Mouse (Mus musculus) kidney, embryonic 15.5 days (tissue): ENCODE results near the gene Plxdc2. TPM values are rescaled to one million over a fixed set of nuclear protein-coding genes. Genes with fewer than 3 reads are reported as not detected.

Experiments
- ATAC-seq: fragments of 200-750 bp; cut with Nextera tagmentation; replicated peaks from 2 replicates; pipeline ENCODE4 v1.8.0; 2017; ENCODE audit warnings: moderate TSS enrichment; ENCODE audit not compliant: low FRiP score
- H3K27ac ChIP-seq: fragments of 300-500 bp; sonication (generic); 2 replicates; pipeline ENCODE4 v1.5.1; 2015; ENCODE audit warnings: mild to moderate bottlenecking, inconsistent platforms
- H3K27me3 ChIP-seq: fragments of 300-500 bp; sonication (generic); 2 replicates; pipeline ENCODE4 v1.6.1; 2015; ENCODE audit warnings: inconsistent platforms
- H3K36me3 ChIP-seq: fragments of 300-500 bp; sonication (generic); 2 replicates; pipeline ENCODE4 v1.6.1; 2015; ENCODE audit warnings: inconsistent platforms
- H3K4me1 ChIP-seq: fragments of 300-500 bp; sonication (generic); 2 replicates; pipeline ENCODE4 v1.6.1; 2015; ENCODE audit warnings: inconsistent platforms
- H3K4me2 ChIP-seq: fragments of 300-500 bp; sonication (generic); 2 replicates; pipeline ENCODE4 v1.6.1; 2015; ENCODE audit warnings: moderate library complexity, mild to moderate bottlenecking, inconsistent platforms
- H3K4me3 ChIP-seq: fragments of 300-500 bp; sonication (generic); replicated peaks from 2 replicates; pipeline ENCODE4 v1.5.1; 2015; ENCODE audit warnings: mild to moderate bottlenecking, inconsistent platforms
- H3K9ac ChIP-seq: fragments of 300-500 bp; sonication (generic); 2 replicates; pipeline ENCODE4 v1.6.1; 2015; ENCODE audit warnings: mild to moderate bottlenecking, inconsistent platforms
- H3K9me3 ChIP-seq: fragments of 300-500 bp; sonication (generic); replicated peaks from 2 replicates; pipeline ENCODE4 v1.6.1; 2016; ENCODE audit warnings: inconsistent platforms
- WGBS: fragments of 180-500 bp; shearing (Covaris S2); methylation state at CpG from one replicate; pipeline ENCODE4 v1.1.7; 2015; ENCODE audit warnings: mixed read lengths; 5-methylcytosine and 5-hydroxymethylcytosine counted together
- polyA plus RNA-seq: library from polyadenylated mRNA; unstranded; fragments of >200 nt; fragmentation: Nextera tagmentation; extraction: Ambion mirVana; gene quantifications from 2 replicates; pipeline ENCODE4 v1.2.1, GENCODE M21; 2015

The Plxdc2 gene
- polyA plus RNA-seq, 1 experiment from 2014 or later, result 39.4 TPM

DNA sequence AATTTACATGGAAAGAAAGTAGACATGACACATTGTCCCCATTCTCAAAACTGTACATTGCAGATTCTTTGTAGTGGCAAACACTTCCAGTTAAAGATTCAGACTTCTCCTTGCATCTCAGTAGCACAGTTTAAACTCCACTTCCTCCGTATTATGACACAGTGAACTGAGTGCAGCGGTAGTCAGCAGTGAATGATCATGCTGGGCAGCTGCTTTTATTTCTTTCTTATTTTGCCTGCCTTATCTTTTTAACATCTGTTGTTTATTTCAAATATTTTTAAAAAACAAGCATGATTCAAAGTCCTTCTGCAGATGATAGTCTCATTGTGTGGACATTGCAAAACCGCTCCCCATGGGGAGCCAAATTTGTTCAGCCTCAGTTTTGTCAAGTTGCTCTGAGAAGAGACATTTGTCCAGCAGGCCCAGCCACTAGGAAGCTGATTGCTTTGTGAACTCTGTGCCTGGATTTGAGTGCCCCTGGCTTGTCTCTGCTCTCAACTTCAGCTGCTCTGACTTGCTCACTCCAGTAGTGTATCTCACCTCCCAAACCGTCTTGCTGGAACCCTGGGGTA is 9.8 kb downstream of the Plxdc2 start:
- no peak overlapping the region for H3K27ac ChIP-seq
- H3K27me3 ChIP-seq, result no peaks in the 10 kb centered on the region
- H3K9ac ChIP-seq, result no peak overlapping the region
- 0 out of 2 replicates have a peak, but pooled peaks cover 5% of the 10 kb centered on the region for H3K4me1 ChIP-seq
- H3K9me3 ChIP-seq, result no peaks in the 10 kb centered on the region
- no peak for ATAC-seq
- no peak overlapping the region for H3K4me3 ChIP-seq
- H3K4me2 ChIP-seq, result no peak overlapping the region
- H3K36me3 ChIP-seq, result no peaks in the 10 kb centered on the region
- WGBS, result 60% methylated on average over 4 of the region's 4 CpGs

DNA sequence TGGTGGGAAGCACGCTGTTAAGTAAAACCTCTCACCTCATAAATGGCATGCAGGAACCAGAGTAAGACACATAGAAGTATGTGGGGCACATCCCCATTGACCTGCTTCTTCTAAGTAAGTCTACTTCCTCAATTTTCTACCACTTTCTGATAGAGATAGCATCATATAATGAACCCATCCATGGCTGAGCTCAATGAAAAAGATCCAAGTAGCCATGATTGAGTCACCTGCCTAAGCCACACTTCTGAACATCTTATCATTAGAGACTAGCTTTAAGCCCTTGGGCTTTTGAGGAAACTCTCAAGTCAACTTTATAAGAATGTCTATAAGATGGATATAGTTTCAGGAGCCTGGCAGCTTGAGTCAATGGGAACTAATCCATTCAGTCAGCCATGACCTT is 14.3 kb downstream of the Plxdc2 start:
- no peak for ATAC-seq
- H3K36me3 ChIP-seq, result no peaks in the 10 kb centered on the region
- H3K27me3 ChIP-seq, result no peaks in the 10 kb centered on the region
- no peak overlapping the region for H3K9ac ChIP-seq
- H3K4me3 ChIP-seq, result no peak overlapping the region
- WGBS, result 92% methylated on average over 1 of the region's 1 CpGs
- H3K27ac ChIP-seq, result no peak overlapping the region
- H3K9me3 ChIP-seq, result no peaks in the 10 kb centered on the region
- H3K4me1 ChIP-seq, result 0 out of 2 replicates have a peak, but pooled peaks cover 5% of the 10 kb centered on the region
- no peak overlapping the region for H3K4me2 ChIP-seq

DNA sequence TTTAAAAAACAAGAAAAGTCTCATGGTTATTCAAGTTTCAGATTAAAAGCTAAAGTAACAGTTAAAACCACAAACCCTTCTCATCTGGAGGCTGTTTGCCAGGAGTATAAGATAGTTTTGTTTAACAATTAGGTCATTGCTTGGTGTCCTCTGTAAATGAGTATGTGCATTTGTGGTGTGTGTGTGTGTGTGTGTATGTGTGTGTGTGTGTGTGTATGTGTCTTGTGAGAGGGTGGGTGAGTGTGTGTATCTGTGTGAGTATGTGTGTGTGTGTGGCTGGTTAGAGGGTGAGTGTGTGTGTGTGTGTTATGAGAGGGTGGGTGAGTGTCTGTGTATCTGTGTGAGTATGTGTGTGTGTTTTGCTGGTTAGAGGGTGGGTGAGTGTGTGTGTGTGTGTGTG is 18.2 kb downstream of the Plxdc2 start:
- no peak overlapping the region for H3K4me3 ChIP-seq
- ATAC-seq, result no peak
- H3K36me3 ChIP-seq, result no peaks in the 10 kb centered on the region
- H3K9ac ChIP-seq, result no peak overlapping the region
- H3K27ac ChIP-seq, result no peak overlapping the region
- H3K9me3 ChIP-seq, result no peaks in the 10 kb centered on the region
- no peaks in the 10 kb centered on the region for H3K27me3 ChIP-seq
- H3K4me2 ChIP-seq, result no peak overlapping the region
- no peaks in the 10 kb centered on the region for H3K4me1 ChIP-seq

DNA sequence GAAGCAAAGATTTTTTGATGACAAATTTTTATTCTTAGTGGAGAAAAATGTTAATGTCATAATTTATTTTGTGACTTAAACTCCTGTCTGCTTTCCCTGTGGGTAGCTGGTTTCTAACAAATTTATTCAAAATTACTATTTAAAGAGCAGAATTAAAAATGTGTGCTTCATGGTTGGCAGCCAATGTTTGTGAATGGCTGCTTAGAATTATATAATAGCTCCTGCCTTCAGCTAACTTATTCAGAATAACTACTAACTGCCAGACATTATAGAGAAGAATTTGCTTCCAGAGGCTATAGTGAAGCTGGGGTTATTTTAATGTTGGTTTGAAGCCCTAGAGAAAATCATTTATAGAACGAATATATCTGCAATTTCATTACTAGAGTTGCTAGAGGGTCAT is 30.1 kb downstream of the Plxdc2 start:
- no peaks in the 10 kb centered on the region for H3K9me3 ChIP-seq
- H3K27ac ChIP-seq, result no peak overlapping the region
- H3K4me3 ChIP-seq, result no peak overlapping the region
- ATAC-seq, result no peak
- no peaks in the 10 kb centered on the region for H3K36me3 ChIP-seq
- H3K27me3 ChIP-seq, result no peaks in the 10 kb centered on the region
- no peaks in the 10 kb centered on the region for H3K4me1 ChIP-seq
- 77% methylated on average over 1 of the region's 1 CpGs for WGBS
- no peak overlapping the region for H3K4me2 ChIP-seq
- no peak overlapping the region for H3K9ac ChIP-seq

DNA sequence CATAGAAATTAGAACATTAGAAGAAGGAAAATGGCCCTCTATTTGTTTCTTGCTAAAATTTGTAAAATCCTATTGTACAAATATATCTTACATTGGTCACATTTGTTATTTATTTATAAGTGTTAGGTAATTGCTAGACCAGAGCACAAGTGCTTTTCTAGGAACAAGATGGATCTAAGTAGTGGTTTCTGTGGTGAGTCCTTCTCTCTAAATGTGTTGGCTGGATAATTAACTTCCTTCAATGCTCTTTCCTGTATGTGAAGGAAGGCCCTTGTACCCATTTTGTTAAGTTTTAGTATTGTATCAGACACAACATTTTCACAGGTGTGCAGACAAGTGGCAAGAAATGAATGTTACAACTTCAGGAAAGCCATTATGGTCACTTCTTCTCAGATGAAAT is 30.6 kb downstream of the Plxdc2 start:
- Histone ChIP-seq H3K9me3 (no peaks in the 10 kb centered on the region), H3K4me1 (no peaks in the 10 kb centered on the region), H3K4me3 (no peak overlapping the region), H3K4me2 (no peak overlapping the region), H3K36me3 (no peaks in the 10 kb centered on the region), H3K27me3 (no peaks in the 10 kb centered on the region), H3K9ac (no peak overlapping the region), H3K27ac (no peak overlapping the region)
- ATAC-seq, result no peak

DNA sequence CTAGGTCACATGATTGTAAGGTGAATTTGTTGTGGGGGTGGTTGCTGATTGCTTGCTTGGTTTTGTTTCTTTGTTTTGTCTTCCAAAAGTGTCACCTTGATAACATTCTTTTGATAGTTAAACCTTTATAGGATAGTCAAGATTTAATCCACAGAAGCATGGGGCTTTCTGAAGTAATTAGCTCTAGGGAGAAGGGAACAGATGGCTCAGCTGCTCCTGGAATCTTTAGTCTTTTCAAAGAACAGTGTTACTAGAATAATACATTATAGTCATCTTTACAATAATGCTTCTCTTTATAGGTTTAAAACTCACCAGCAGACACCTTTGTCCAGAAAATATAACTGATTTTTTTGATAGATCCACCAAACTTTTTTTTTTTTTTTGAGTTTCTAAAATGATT is 31.7 kb downstream of the Plxdc2 start:
- Histone ChIP-seq H3K36me3 (no peaks in the 10 kb centered on the region), H3K4me3 (no peak overlapping the region), H3K27me3 (no peaks in the 10 kb centered on the region), H3K9me3 (no peaks in the 10 kb centered on the region), H3K27ac (no peak overlapping the region), H3K4me2 (no peak overlapping the region), H3K9ac (no peak overlapping the region), H3K4me1 (no peaks in the 10 kb centered on the region)
- ATAC-seq, result no peak

DNA sequence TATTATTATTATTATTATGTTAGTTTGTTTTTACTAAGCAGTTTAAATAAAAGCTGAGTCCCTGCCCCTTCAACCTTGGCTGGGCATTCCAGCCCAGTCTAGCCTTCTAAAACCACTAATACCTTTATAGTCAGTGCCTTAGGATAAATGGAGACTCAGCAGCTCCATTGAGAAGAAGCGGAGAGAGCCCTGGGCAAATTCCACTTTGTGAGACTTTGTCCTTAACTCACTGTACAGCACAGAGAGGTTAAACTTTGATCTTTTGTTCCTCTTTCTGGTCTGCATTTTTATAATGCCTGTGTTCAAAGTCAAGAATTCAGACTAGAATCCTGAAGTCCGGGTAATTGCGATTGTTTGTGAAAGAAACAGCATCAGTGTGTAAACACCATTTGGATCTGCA is 41.4 kb downstream of the Plxdc2 start:
- no peaks in the 10 kb centered on the region for H3K9me3 ChIP-seq
- ATAC-seq, result peak; percentile 62; the same call in 1 of the 2 replicates
- H3K4me3 ChIP-seq, result no peak overlapping the region
- no peak overlapping the region for H3K4me2 ChIP-seq
- WGBS, result 82% methylated on average over 3 of the region's 3 CpGs
- no peak overlapping the region for H3K9ac ChIP-seq
- H3K36me3 ChIP-seq, result no peaks in the 10 kb centered on the region
- no peaks in the 10 kb centered on the region for H3K27me3 ChIP-seq
- H3K27ac ChIP-seq, result no peak overlapping the region
- no peaks in the 10 kb centered on the region for H3K4me1 ChIP-seq

DNA sequence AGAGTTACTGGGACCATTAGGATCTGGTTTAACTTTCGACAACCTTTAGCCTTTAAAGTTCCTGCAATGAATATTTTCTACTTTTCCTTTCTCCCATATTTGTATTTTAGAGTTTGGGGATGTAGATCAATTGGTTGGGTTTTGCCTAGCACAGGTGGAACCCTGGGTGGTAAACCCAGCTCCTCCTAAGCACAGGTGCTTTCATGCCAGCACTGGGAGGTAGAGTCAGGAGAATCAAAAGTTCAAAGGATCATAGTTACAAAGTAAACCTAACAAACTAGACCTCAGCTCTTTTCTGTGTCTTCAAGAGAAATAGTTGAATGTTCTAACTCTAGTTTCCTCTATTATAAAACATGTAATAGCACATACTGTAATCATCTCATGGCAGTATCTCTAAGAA is 41.9 kb downstream of the Plxdc2 start:
- Histone ChIP-seq H3K27me3 (no peaks in the 10 kb centered on the region), H3K9me3 (no peaks in the 10 kb centered on the region), H3K4me2 (no peak overlapping the region), H3K36me3 (no peaks in the 10 kb centered on the region), H3K4me1 (no peaks in the 10 kb centered on the region), H3K27ac (no peak overlapping the region), H3K9ac (no peak overlapping the region), H3K4me3 (no peak overlapping the region)
- ATAC-seq, result no peak
- 85% methylated on average over 1 of the region's 1 CpGs for WGBS

DNA sequence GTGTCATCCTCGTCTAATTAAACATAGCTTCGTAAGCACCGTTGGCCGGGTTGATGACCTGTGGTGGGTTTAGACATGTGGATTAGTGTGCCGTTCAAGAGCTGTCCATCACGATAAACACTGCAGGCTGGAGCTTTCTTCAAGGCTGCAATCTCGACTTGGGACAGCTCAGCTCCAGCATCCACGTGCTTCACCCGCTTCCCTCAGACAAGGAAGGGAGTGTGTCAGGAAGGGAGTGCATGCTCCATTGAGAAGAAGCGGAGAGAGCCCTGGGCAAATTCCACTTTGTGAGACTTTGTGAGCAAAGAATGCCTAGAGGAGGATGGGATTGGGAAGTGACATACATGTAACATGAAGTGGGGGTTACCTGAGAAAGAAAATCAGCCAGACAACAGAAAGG is 42.8 kb downstream of the Plxdc2 start:
- H3K4me1 ChIP-seq, result no peaks in the 10 kb centered on the region
- H3K9me3 ChIP-seq, result no peaks in the 10 kb centered on the region
- no peaks in the 10 kb centered on the region for H3K27me3 ChIP-seq
- no peak overlapping the region for H3K9ac ChIP-seq
- H3K27ac ChIP-seq, result no peak overlapping the region
- H3K4me2 ChIP-seq, result no peak overlapping the region
- H3K36me3 ChIP-seq, result no peaks in the 10 kb centered on the region
- ATAC-seq, result peak; percentile 33; the same call in 1 of the 2 replicates
- WGBS, result 64% methylated on average over 10 of the region's 10 CpGs
- no peak overlapping the region for H3K4me3 ChIP-seq

DNA sequence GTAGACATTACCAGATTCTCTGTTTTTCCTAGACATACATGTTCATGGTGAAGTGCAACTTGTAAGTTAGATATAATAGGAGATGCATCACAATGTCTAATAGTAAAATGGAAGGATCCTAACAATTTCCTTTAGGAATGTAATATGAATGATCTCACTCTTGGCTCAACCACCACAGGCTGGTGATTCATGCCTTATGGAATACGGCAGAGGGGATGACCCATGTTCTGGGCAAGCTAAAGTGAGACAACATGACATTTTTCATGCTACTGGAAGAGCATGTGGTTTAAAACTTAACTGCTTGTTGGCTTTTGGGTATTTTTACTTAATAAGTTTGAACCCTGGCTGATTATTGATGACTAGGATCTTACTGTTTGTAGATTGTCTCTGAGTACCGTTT is 50.4 kb downstream of the Plxdc2 start:
- Histone ChIP-seq H3K4me2 (no peak overlapping the region), H3K4me3 (no peak overlapping the region), H3K9me3 (no peaks in the 10 kb centered on the region), H3K27me3 (no peaks in the 10 kb centered on the region), H3K9ac (no peak overlapping the region), H3K36me3 (no peaks in the 10 kb centered on the region), H3K27ac (no peak overlapping the region), H3K4me1 (no peaks in the 10 kb centered on the region)
- 63% methylated on average over 2 of the region's 2 CpGs for WGBS
- no peak for ATAC-seq

DNA sequence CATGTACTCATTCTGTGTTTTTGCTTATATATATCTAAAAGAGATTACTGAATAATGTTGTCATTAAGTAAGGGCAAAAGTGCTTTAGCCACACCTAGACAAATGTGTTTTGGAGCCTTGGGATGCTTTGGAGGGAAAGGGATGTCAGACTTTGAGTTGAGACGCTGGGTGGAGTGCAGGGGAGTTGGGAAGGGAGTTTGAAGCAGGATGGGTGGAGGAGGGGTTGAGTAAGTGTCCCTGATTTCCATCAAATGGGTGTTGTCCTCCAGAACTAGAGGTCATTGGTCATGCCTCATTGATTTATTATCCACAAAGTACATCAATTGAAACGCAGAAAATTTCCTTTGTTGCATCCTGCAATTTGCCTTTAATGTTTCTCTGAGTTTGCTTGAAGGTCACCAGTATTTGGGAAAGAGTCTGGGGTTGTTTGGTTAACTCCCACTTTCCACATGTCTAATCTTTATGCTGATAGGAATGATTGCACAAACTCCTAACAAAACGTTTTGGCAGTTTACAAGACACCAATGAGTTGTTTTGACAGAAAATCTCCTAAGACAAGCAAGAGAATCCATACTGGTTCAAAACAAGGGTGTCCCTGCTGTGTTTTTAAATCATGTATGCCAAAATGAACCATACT is 58.4 kb downstream of the Plxdc2 start:
- H3K4me3 ChIP-seq, result no peak overlapping the region
- no peak for ATAC-seq
- H3K4me2 ChIP-seq, result no peak overlapping the region
- no peaks in the 10 kb centered on the region for H3K27me3 ChIP-seq
- 16% methylated on average over 3 of the region's 3 CpGs for WGBS
- H3K9me3 ChIP-seq, result no peaks in the 10 kb centered on the region
- 0 out of 2 replicates have a peak, but pooled peaks cover 3% of the 10 kb centered on the region for H3K4me1 ChIP-seq
- H3K9ac ChIP-seq, result no peak overlapping the region
- no peaks in the 10 kb centered on the region for H3K36me3 ChIP-seq
- H3K27ac ChIP-seq, result no peak overlapping the region

DNA sequence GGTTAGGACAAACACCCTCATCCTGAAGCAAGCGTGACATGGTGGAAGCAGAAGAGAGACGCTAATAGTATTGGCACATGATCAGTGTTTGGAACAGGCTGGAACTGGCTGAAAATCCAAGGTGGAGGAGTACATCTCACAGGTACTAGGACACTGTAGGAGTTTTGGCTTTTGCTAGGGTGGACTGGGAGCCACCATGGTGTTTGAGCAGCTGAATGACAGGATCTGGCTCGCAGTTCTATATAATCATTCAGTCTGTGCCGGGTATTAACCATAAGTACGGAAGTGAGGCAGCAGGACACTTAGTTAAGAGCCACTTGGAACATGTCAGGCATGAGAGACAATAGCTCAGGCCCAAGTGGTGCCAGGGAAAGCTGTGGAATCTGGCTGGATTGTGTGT is 82.9 kb downstream of the Plxdc2 start:
- WGBS, result 90% methylated on average over 5 of the region's 5 CpGs
- H3K27me3 ChIP-seq, result no peaks in the 10 kb centered on the region
- H3K4me1 ChIP-seq, result no peaks in the 10 kb centered on the region
- H3K27ac ChIP-seq, result no peak overlapping the region
- H3K4me2 ChIP-seq, result no peak overlapping the region
- no peaks in the 10 kb centered on the region for H3K36me3 ChIP-seq
- no peak overlapping the region for H3K4me3 ChIP-seq
- H3K9me3 ChIP-seq, result no peaks in the 10 kb centered on the region
- no peak overlapping the region for H3K9ac ChIP-seq
- no peak for ATAC-seq

DNA sequence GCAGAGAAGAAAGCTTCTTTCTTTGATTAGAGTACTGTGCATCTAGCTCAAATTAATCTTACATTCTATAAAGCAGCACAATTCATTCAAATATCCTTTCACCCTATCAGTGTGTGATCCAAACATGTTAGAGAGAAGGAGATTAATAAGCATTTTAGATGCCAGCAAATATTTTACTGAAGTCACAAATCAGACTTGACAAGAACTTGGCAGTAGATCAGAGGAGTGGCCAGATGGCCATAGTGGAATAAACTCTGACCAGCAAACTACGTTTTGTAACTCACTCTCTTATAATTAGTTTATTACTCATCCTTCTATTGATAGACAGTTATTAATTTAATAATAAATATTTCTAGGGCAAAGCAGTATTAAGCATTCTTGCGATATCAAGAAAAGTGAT is 86.5 kb downstream of the Plxdc2 start:
- H3K4me3 ChIP-seq, result no peak overlapping the region
- no peaks in the 10 kb centered on the region for H3K27me3 ChIP-seq
- H3K36me3 ChIP-seq, result no peaks in the 10 kb centered on the region
- no peak for ATAC-seq
- no peak overlapping the region for H3K4me2 ChIP-seq
- H3K9me3 ChIP-seq, result no peaks in the 10 kb centered on the region
- 64% methylated on average over 2 of the region's 2 CpGs for WGBS
- H3K4me1 ChIP-seq, result 0 out of 2 replicates have a peak, but pooled peaks cover 3% of the 10 kb centered on the region
- no peak overlapping the region for H3K9ac ChIP-seq
- H3K27ac ChIP-seq, result no peak overlapping the region
